42 mouse cellular contexts compared by ENCODE assay signal in the genomic region with DNA sequence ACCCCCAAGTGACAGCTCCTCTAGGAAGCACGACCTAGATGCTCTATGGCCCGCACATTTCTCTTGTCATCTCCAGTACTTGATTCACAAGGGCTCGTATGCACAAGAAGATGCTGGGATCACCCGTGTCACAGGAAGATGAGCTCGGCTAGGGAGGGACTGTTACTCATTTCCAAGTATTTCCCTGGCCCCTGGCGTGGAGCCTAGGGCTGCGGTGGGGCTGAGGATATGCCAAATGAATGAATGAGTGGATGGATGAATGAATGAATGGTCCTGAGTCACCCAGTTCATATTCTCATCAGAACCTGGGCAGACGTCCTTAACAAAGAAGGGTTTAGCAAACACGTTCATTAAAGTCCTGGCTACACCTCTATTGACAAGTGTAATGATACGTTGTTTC. TPM values are rescaled to one million over a fixed set of nuclear protein-coding genes. Genes with fewer than 3 reads are reported as not detected.
"Had no signal": no experiment of that assay in that cellular context is flagged by ENCODE, and none has a peak within 500 bp of the region (broad histone marks: within the 10 kb centered on the region; RNA-seq: fewer than 3 reads in every experiment).

No protein-coding gene starts in this region.

- DNase-seq: heart, postnatal 10 days; heart, postnatal 14 days; heart, postnatal 36 days; heart, postnatal 4 days; kidney, adult 11 months; kidney, adult 18-20 months; kidney, adult 2 months; kidney, adult 8-10 months; kidney, adult 9 months; kidney, postnatal 10 days; kidney, postnatal 14 days; kidney, postnatal 25 days; kidney, postnatal 36 days; kidney, postnatal 4 days; layer of hippocampus, adult 9-11 months; layer of hippocampus, postnatal 36 days had no signal

- H3K9me3 ChIP-seq: heart, embryonic 12.5 days; heart, embryonic 13.5 days; heart, embryonic 15.5 days; hindbrain, embryonic 10.5 days; hindbrain, embryonic 12.5 days; hindbrain, embryonic 13.5 days; hindbrain, embryonic 15.5 days; intestine, embryonic 15.5 days; kidney, embryonic 15.5 days had no signal

- H3K4me3 ChIP-seq: heart, embryonic 12.5 days; heart, embryonic 13.5 days; heart, embryonic 15.5 days; hindbrain, embryonic 10.5 days; hindbrain, embryonic 12.5 days; hindbrain, embryonic 13.5 days; hindbrain, embryonic 15.5 days; intestine, embryonic 15.5 days; kidney, embryonic 15.5 days; layer of hippocampus, adult 2 months; left cerebral cortex, adult 2 months had no signal

- H3K27me3 ChIP-seq: hindbrain, embryonic 13.5 days; hindbrain, embryonic 15.5 days; intestine, embryonic 15.5 days; kidney, embryonic 15.5 days had no signal

- ATAC-seq: hindbrain, embryonic 16.5 days; hindbrain, postnatal 0 days; inflammation-experienced regulatory T-cells, adult 6 months; intestine, embryonic 15.5 days; intestine, embryonic 16.5 days; intestine, postnatal 0 days had no signal

- H3K4me2 ChIP-seq: heart, embryonic 12.5 days; heart, embryonic 13.5 days; heart, embryonic 15.5 days; hindbrain, embryonic 12.5 days; hindbrain, embryonic 13.5 days; hindbrain, embryonic 14.5 days; hindbrain, embryonic 15.5 days; intestine, embryonic 15.5 days; kidney, embryonic 15.5 days had no signal

- H3K4me1 ChIP-seq: heart, embryonic 12.5 days; heart, embryonic 13.5 days; heart, embryonic 15.5 days; intestine, embryonic 15.5 days had no signal

- H3K36me3 ChIP-seq: heart, embryonic 12.5 days; heart, embryonic 13.5 days; heart, embryonic 15.5 days; hindbrain, embryonic 10.5 days; hindbrain, embryonic 12.5 days; hindbrain, embryonic 13.5 days; hindbrain, embryonic 15.5 days; intestine, embryonic 15.5 days; kidney, embryonic 15.5 days had no signal

- H3K27ac ChIP-seq: heart, embryonic 13.5 days; heart, embryonic 15.5 days; hindbrain, embryonic 14.5 days; hindbrain, embryonic 15.5 days; hindbrain, postnatal 0 days; intestine, embryonic 15.5 days; kidney, embryonic 15.5 days; kidney, postnatal 0 days; layer of hippocampus, adult 2 months; left cerebral cortex, adult 2 months had no signal

- H3K9ac ChIP-seq: heart, embryonic 12.5 days; heart, embryonic 13.5 days; heart, embryonic 15.5 days; hindbrain, embryonic 12.5 days; hindbrain, embryonic 13.5 days; hindbrain, embryonic 14.5 days; hindbrain, embryonic 15.5 days; intestine, embryonic 15.5 days; kidney, embryonic 15.5 days had no signal

RNA-seq across cellular contexts. Expression of a gene that starts 18.6 kb away (rescaled TPM):
- polyA plus RNA-seq: heart, embryonic 12.5 days; heart, embryonic 13.5 days; heart, embryonic 14.5 days; heart, embryonic 15.5 days; heart, postnatal 0 days; hindbrain, embryonic 10.5 days; hindbrain, embryonic 11.5 days; hindbrain, embryonic 12.5 days; hindbrain, embryonic 13.5 days; hindbrain, embryonic 14.5 days; hindbrain, embryonic 15.5 days; hindbrain, embryonic 16.5 days; inflammation-experienced regulatory T-cells, adult 6 months; intestine, embryonic 14.5 days; intestine, embryonic 15.5 days; intestine, embryonic 16.5 days; intestine, postnatal 0 days; large intestine, adult 2 months had no signal

RNA-seq across cellular contexts. Expression of a gene that starts 30.3 kb away (rescaled TPM):
- polyA plus RNA-seq: inflammation-experienced regulatory T-cells, adult 6 months; intestine, postnatal 0 days had no signal

RNA-seq across cellular contexts. Expression of a gene that starts 32.3 kb away (rescaled TPM):
- polyA plus RNA-seq: heart, postnatal 0 days; kidney, embryonic 14.5 days had no signal

RNA-seq across cellular contexts. Expression of a gene that starts 41.0 kb away (rescaled TPM):
- polyA plus RNA-seq: heart, embryonic 12.5 days; heart, embryonic 13.5 days; heart, embryonic 14.5 days; heart, embryonic 15.5 days; heart, embryonic 16.5 days; heart, postnatal 0 days; inflammation-experienced regulatory T-cells, adult 6 months; intestine, embryonic 14.5 days; intestine, embryonic 15.5 days; intestine, embryonic 16.5 days; intestine, postnatal 0 days; kidney, embryonic 14.5 days; kidney, embryonic 15.5 days; kidney, embryonic 16.5 days; large intestine, adult 2 months had no signal
